Mouse (Mus musculus): Measurements from ENCODE around the gene Vmn1r56.
"Not testable (repeated sequence)": the region's sequence is repeated elsewhere in the genome, so short reads cannot be mapped to it uniquely, and the experiment has no call there.

The Vmn1r56 gene

GRCm38 (mm10) chr7:5196647-5197046 is at the start of gene Vmn1r56:
TSS of gene Vmn1r56 (minus strand) at chr7:5196747.
- DNase-seq, result not testable (repeated sequence)

GRCm38 (mm10) chr7:5218193-5218592 is 21.6 kb upstream of the Vmn1r56 start, which contains the start of gene Vmn1r57:
TSS of gene Vmn1r57 (plus strand) at chr7:5218493.
- not testable (repeated sequence) for DNase-seq

GRCm38 (mm10) chr7:5149570-5149969 is 47.0 kb downstream of the Vmn1r56 start, which contains the start of gene Vmn1r55:
TSS of gene Vmn1r55 (minus strand) at chr7:5149670.
- not testable (repeated sequence) for DNase-seq
